Mouse (Mus musculus): ENCODE data around the gene Ncor2.

- TF ChIP-seq CTCF (IDR thresholded peaks at IDR 0.05; ENCODE audit: control insufficient read depth, insufficient read depth, insufficient read length) (no peak), MAX (IDR thresholded peaks at IDR 0.05) (no peak), MYOG (IDR thresholded peaks at IDR 0.05; ENCODE audit: control insufficient read depth, extremely low read depth, insufficient read length) (no peak), USF1 (IDR thresholded peaks at IDR 0.05; ENCODE audit: low read depth) (no peak), MYOD1 (IDR thresholded peaks at IDR 0.05; ENCODE audit: control insufficient read depth, insufficient read length, low read depth) (no peak), CEBPB (IDR thresholded peaks at IDR 0.05; ENCODE audit: low read depth) (no peak), FOSL1 (IDR thresholded peaks at IDR 0.05; ENCODE audit: insufficient read depth, low read length, poor library complexity, severe bottlenecking) (no peak)
These were observed 192.8 kb downstream of the Ncor2 start for GRCm38 (mm10) chr5:124986222-124986621.
